8 mouse cellular contexts compared by ENCODE assay signal in genomic region chr16:29682555-29683431, GRCm38 (mm10).
DNase-seq lines count a peak whose midpoint lies in the region; ATAC-seq and TF ChIP-seq lines count a peak whose summit lies in the region.
"Had no signal": no experiment of that assay in that cellular context is flagged by ENCODE, and none has a peak within 500 bp of the region (broad histone marks: within the 10 kb centered on the region; RNA-seq: fewer than 3 reads in every experiment).

No protein-coding gene starts in this region.

- WGBS in forebrain, embryonic 13.5 days: 12% methylated on average over 17 of the region's 17 CpGs
- 16% methylated on average over 17 of the region's 17 CpGs for WGBS in midbrain, embryonic 10.5 days

- peaks cover 9% of the 10 kb centered on the region for H3K4me1 ChIP-seq in testis, adult 2 months (ENCODE audit: control insufficient read depth, insufficient read depth, low read length)
- peaks cover 30% of the 10 kb centered on the region for H3K4me1 ChIP-seq in forebrain, embryonic 13.5 days
- H3K4me1 ChIP-seq in midbrain, embryonic 10.5 days: peaks cover 51% of the 10 kb centered on the region

- no peak for TF ChIP-seq CTCF in testis, adult 2 months (IDR thresholded peaks at IDR 0.05; ENCODE audit: control insufficient read depth, insufficient read depth, insufficient replicate concordance, low read depth, low read length)

- peak overlapping the region; percentile 53 for H3K4me2 ChIP-seq in forebrain, embryonic 13.5 days

- H3K27me3 ChIP-seq in testis, adult 2 months (ENCODE audit: control insufficient read depth, insufficient read depth, low read length): no peaks in the 10 kb centered on the region
- H3K27me3 ChIP-seq in forebrain, embryonic 13.5 days: peaks cover 31% of the 10 kb centered on the region
- peaks cover 93% of the 10 kb centered on the region for H3K27me3 ChIP-seq in midbrain, embryonic 10.5 days (ENCODE audit: low read depth, poor library complexity, severe bottlenecking)
- H3K27me3 ChIP-seq: stomach, embryonic 15.5 days had no signal

- TF ChIP-seq POLR2A in testis, adult 2 months (IDR thresholded peaks at IDR 0.05; ENCODE audit: control insufficient read depth, low read depth, low read length): 0 out of 2 replicates have a peak, but pooled peaks have one; percentile 23

- H3K9ac ChIP-seq in forebrain, embryonic 13.5 days: peak overlapping the region; percentile 28; the same call in 1 of the 2 replicates
- H3K9ac ChIP-seq: stomach, embryonic 15.5 days had no signal

- no peaks in the 10 kb centered on the region for H3K36me3 ChIP-seq in testis, adult 2 months (ENCODE audit: control insufficient read depth, insufficient read depth, low read length)
- H3K36me3 ChIP-seq in forebrain, embryonic 13.5 days (ENCODE audit: poor library complexity, severe bottlenecking): no peaks in the 10 kb centered on the region
- no peaks in the 10 kb centered on the region for H3K36me3 ChIP-seq in midbrain, embryonic 10.5 days
- H3K36me3 ChIP-seq: stomach, embryonic 15.5 days had no signal

- no peak overlapping the region for H3K27ac ChIP-seq in testis, adult 2 months (ENCODE audit: control insufficient read depth, insufficient read depth, low read depth, low read length)
- H3K27ac ChIP-seq in forebrain, embryonic 13.5 days: peak overlapping the region; percentile 60
- H3K27ac ChIP-seq in midbrain, embryonic 10.5 days (replicated peaks): peak overlapping the region; percentile 87
- H3K27ac ChIP-seq: stomach, embryonic 15.5 days had no signal

- H3K4me3 ChIP-seq in testis, adult 2 months (ENCODE audit: control insufficient read depth, low read depth, low read length): peak overlapping the region; percentile 23
- peak overlapping the region; percentile 18; the same call in 1 of the 2 replicates for H3K4me3 ChIP-seq in forebrain, embryonic 13.5 days
- peak overlapping the region; percentile 43 for H3K4me3 ChIP-seq in midbrain, embryonic 10.5 days
- H3K4me3 ChIP-seq: stomach, embryonic 15.5 days had no signal

- no peaks in the 10 kb centered on the region for H3K9me3 ChIP-seq in forebrain, embryonic 13.5 days (replicated peaks)
- H3K9me3 ChIP-seq in midbrain, embryonic 10.5 days (replicated peaks): no peaks in the 10 kb centered on the region; the same call in 1 of the 2 replicates
- H3K9me3 ChIP-seq: stomach, embryonic 15.5 days had no signal

- no peak for DNase-seq in testis, postnatal 10 days (ENCODE audit: low spot score)
- DNase-seq in midbrain, embryonic 10.5 days (ENCODE audit: low spot score): peak; percentile 62
- no peak for DNase-seq in right cerebral cortex, postnatal 4 days
- no peak for DNase-seq in c-Kit-positive CD71-positive TER-119-positive erythroid progenitor cells, embryonic 14.5 days (ENCODE audit: low spot score)
- no peak for DNase-seq in right cerebral cortex, postnatal 10 days (ENCODE audit: low spot score in 2 of 2)

- peak; percentile 65 for ATAC-seq in forebrain, embryonic 13.5 days
